Mouse (Mus musculus): ENCODE data around the gene Znrd1as.
"Not testable (repeated sequence)": the region's sequence is repeated elsewhere in the genome, so short reads cannot be mapped to it uniquely, and the experiment has no call there.

Gene Znrd1as

DNA sequence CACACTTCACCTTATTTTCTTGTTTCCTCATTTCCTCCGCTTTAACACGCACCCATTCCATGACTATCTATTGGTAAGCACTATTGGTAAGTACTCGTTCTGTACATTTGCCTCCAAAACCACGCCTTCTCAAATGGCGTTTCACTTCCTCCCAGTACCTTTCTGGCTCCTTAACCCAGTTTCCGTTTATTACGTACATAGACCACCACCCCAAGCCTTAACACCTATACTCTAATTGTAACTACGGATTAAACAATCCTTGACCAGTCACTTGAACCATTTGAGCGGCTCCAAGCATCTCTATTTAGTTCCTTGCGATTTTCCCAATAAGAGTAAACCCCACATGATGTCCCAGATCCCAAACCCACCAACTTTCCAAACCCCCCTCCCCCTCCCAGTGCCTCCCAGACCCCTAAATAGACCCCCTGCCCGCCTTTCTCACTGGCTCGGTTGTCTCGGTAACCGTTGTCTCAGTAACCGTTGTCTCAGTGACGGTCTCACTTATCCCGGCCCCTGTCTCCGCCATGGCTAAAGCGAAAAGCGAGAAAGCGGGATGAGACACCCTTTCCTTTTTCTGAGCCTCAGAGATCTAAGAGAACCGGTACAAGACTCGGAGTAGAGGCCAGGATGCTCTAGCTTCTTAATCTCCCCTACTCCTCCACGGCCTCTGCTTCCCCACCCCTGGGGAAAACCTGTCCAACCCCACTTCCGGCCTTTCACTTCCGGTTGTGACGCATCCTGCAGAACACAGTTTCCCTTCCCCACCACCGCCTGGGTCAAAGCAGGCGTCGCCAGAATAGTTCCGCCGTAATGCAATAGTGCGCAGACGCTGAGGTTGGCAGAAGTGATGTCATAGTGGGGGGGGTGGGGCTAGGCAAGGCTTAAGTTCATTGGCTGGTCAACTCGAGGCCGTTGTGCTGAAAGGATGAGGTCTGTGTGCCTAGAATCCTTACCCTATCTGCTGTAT, 7.1 kb upstream of the Znrd1as start, which contains the start of gene Ppp1r11:
Gene Ppp1r11 (minus strand): TSS at position 761 of the 967 bp plus-strand sequence.
- DNase-seq: peak; percentile 93 to 98

- DNase-seq: no peak
Measured at GRCm38 (mm10) chr17:36952631-36953030, 5.8 kb upstream of the Znrd1as start.

- DNase-seq: no peak
Measured at GRCm38 (mm10) chr17:36953062-36953461, 5.3 kb upstream of the Znrd1as start.

DNA sequence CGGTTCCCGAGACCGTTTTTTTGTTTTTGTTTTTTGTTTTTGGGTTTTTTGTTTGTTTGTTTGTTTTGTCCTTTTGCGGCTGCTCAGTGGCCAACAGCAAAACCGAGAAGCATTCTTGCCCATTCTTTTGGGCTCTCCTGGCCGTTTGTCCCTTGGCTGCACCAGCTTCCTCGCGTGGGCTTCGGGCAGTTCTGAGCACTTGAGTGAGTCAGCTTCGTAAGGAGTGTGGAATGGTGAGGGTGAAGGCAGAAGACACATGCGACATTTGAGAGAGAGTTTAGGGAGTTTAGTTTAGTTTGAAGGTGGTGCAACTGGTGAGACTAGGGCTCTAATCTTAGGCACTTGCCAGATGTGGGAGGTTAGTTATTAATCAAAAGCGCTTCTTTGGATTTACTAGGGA, 492 bp downstream of the Znrd1as start:
- no peak for DNase-seq

- DNase-seq: no peak
Measured at GRCm38 (mm10) chr17:36961125-36961524, 2.7 kb downstream of the Znrd1as start.

- DNase-seq: no peak
Measured at GRCm38 (mm10) chr17:36966875-36967274, 8.5 kb downstream of the Znrd1as start.

GRCm38 (mm10) chr17:36970316-36970890, 12.0 kb downstream of the Znrd1as start:
- no peak for DNase-seq

DNA sequence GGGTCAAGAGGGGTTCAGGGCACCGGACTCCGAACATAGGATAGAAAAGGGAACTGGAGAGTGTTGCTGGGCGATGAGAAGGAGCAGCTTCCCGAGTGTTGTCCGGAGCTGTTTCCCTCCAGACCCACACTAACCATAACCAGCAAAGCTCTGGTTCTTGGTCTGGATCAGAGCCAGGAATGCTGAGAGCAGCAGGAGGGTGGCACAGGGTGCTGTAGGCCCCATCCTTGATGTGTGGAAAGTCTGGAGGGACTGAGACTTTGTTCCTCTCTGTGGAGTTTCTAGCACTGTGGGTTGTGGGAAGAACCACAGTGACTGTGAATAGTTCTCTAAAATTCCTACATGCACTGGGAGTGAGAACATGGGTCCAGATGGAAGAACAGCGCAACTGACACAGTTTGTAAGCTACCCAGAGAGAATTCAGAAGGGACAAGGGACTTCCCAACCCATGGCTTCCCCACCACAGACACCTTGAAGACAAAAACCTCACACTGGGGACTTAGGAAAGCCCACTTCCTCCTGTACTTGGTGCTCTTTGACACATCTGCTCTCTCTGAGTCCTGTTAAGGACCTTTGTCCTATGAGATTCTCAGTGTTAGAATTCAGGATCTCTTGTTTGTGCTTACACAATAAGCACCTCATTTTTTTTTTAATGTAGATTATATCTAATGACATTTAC, 12.9 kb downstream of the Znrd1as start:
- DNase-seq: no peak

DNA sequence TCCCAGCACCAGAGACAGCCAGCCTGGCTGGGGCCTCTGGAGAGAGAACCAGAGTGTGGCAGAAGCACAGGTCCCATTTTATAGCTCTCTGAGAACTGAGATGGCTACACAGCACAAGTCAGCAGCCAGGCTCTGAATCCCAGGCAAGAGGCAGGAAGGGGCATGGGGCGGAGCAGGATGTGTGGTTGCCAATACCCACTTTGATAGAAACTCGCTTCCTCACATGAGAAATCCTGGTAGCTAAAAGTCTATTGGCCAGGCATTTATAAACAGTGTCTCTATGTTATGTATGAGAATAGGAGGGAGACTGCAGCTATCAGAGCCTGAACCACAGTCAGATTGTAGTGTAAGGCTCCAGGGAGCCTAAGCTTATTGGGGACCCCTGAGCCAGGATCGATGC, 14.4 kb downstream of the Znrd1as start:
- DNase-seq: no peak

DNA sequence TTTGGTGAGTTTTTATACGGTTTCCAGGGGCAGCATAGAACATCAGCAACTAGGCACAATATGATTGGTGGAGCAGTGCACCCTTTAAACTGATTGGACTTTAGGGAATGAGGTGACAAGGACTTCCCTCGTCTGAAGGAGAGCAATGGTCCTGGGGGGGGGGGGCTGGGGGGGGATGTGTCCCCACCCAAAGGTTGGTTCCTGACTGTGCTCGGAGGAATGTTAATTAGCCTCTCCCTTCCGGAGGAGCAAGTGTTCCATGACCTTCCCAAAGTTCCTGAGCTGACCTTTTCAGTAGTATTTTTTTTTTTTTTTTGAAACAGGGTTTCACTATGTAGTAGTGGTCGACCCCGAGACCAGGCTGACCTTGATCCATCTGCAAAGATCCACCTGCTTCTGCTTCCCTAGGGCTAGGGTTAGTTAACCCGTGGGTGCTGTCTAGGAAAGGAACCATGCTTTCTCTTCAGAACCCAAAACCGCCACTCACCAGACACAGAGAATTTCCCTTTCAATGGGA, 14.9 kb downstream of the Znrd1as start:
- DNase-seq: no peak

DNA sequence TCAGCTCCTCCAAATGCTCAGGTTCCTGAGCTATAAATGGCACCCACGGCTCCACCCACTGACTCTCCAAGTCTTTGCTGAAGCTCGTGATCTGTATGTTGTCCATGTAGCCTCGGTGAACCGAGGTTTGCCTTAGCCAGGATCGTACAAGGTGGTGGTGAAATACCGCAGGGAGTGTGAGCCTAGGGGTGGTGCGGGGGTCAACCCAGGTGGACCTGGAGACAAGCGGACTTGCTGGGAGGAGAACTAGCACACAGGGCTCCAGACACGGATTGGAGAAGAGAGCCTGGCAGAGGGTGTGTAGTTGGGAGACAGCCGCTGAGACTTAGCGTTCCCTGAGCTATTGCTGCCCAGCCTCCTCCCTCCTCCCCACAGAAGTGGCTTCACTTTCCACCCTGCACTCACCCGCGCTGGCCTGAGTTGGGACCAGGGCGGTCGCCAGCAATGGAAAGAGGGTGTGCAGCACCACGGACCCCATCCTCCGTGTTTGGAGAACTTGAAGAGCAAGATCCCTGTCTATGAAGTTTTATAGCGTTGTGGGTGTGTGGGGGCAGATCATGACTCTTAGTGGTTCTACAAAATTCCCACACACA, 22.9 kb downstream of the Znrd1as start, which contains the start of gene 2410137M14Rik:
Gene 2410137M14Rik (minus strand): TSS at position 17 of the 593 bp plus-strand sequence.
- no peak for DNase-seq

GRCm38 (mm10) chr17:36981845-36982244, 23.5 kb downstream of the Znrd1as start:
- no peak for DNase-seq

DNA sequence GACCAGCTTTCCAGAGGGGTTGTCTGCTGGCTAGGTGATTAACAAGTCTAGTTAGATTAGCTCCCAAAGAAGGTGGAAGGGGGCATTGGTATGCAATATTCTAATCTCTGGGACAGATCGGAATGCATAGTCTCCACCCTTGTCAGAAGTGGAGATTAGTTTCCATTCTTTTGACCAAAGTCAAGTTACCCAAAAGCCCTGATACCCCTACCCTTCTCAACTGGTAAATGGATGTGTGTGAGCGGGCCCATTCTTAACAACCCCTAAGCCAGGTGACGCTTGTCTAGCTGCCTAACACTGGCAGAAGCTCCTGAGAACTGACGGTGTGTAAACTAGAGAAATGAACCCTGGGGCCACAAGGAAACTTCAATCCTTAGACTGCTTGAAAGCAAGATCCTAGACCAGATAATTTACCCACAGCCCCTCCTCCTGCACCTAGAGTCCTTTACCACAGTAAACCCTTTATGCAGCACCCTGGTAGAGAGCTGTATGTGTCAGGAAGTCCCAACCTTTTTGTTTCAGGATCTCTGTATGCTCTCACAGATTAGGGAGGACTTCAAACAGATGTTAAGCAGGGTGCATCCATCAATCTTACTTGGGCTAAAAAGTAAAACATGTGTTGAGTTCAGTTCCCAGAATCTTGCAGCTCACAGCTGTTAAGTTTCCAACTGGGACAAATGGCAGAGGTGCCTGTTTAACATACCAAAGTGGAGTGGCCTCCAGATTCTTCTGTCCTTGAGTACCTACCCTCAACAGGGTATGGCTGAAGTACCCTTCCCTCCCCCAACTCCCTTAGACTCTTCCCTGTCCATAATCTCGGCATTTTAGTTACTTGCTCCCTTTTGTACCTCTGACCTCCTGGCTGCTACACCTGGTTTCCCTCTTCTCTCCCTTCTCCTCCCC, 24.1 kb downstream of the Znrd1as start:
- DNase-seq: no peak

- no peak for DNase-seq
Measured at GRCm38 (mm10) chr17:36988475-36988874, 30.1 kb downstream of the Znrd1as start.

DNA sequence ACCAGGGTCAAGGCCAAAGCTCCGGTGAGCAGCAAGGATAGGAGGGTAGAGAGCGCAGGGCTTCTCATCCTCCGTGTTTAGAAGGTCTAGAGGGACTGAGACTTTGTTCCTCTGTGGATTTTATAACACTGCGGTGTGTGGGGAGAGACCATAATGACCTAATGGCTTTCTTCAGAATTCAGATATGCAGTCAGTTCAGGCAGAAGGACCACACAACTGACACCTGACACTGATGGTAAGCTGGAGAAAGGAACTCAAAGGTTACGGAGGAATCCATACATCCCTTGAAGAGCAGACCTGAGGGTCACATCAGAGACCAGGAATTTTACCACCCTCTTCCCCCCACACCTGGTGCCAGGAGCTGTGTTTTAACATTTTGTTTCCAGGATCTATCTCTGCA, 31.0 kb downstream of the Znrd1as start, which contains the start of gene H2-M5:
Gene H2-M5 (minus strand): TSS at position 101 of the 400 bp plus-strand sequence.
- no peak for DNase-seq

DNA sequence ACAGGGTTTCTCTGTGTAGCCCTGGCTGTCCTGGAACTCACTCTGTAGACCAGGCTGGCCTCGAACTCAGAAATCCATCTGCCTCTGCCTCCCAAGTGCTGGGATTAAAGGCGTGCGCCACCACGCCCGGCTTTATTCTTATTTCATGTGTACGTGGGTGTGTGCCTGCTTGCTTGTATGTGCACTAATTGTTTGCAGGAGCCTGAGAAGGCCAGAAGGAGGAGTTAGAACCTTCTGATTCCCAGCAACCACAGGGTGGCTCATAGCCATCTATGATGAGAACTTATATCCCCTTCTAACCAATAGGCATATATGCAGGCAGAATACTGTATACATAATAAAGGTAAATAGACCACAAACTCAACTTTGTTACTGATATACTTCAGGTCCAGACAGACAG, 32.2 kb downstream of the Znrd1as start:
- not testable (repeated sequence) for DNase-seq

- no peak for DNase-seq
Measured at GRCm38 (mm10) chr17:36992336-36993104, 34.1 kb downstream of the Znrd1as start.

DNA sequence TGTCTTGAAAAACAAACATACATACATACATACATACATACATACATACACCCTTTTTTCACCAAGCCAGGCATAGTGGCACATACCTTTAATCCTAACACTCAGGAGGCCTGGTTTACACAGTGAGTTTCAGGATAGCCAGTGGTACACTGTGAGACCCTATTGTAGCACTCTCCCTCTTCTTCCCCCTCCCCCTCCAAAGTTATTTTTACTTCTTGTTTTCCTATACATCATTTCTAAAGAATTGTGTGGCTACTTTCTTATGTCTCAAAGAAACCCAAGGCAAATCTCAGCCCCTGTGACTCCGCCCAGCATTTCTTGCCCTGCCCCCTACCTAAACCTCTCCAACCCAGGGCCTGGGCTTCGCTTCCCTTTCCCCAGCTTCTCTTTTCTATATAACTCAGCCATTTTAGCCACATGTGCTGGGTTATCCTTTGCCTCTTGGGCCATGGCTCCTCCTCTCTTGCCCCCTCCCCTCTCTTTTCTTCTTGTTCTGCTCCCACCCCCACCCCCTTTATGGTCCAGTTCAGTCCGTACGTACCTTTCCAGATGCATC, 35.5 kb downstream of the Znrd1as start:
- DNase-seq: no peak

- no peak for DNase-seq
Measured at GRCm38 (mm10) chr17:36994528-36994927, 36.1 kb downstream of the Znrd1as start.

DNA sequence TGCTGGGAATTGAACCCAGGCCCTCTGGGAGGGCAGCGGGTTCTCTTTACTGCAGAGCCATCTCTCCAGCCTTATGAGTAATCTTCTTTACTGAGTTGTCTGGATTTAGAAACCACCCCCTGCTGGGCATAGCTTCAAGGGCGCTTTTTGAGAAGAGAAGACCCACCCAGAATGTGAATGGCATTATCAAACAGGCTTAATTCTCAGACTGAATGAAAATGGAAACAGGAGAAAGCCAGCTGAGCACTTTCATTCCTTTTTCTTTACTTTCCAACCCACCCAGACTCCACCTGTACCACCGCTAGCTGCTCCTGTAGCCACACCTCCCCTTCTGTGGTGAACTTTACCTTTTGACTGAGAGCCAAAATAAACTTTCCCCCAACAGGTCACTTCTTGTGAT, 37.1 kb downstream of the Znrd1as start:
- DNase-seq: no peak
